Mouse (Mus musculus) 3134 (cell line): ENCODE results near the gene Hnrnpd.

Source experiments
- DNase-seq: peaks from one replicate; pipeline ENCODE4 v3.0.0-alpha.2; 2011; ENCODE audit warnings: low spot score; ENCODE audit not compliant: insufficient read length; ENCODE audit errors: extremely low read depth

Gene Hnrnpd

DNA sequence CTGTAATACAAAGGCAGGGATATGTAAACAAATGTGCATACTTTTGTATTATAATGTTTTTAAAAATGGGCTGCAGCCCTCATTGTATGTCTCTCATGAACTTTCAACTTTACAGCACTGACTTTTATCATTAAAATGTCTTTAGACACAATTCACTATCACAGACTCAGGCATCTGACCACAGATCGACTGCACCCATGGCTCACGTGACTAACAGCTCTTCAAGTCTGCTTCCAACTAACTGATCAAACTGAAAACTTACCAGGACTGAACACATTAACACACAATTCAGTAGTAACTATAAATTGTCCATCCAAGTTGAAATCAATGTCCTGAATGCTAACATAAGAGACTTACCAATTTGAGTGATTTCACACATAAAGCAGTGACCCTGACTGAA, 18.8 kb downstream of the Hnrnpd start:
- DNase-seq = no peak

GRCm38 (mm10) chr5:99959236-99959936, 19.4 kb downstream of the Hnrnpd start:
- no peak for DNase-seq

GRCm38 (mm10) chr5:99958666-99959065, 20.1 kb downstream of the Hnrnpd start:
- DNase-seq = no peak

GRCm38 (mm10) chr5:99953883-99954282, 24.9 kb downstream of the Hnrnpd start:
- DNase-seq = no peak

DNA sequence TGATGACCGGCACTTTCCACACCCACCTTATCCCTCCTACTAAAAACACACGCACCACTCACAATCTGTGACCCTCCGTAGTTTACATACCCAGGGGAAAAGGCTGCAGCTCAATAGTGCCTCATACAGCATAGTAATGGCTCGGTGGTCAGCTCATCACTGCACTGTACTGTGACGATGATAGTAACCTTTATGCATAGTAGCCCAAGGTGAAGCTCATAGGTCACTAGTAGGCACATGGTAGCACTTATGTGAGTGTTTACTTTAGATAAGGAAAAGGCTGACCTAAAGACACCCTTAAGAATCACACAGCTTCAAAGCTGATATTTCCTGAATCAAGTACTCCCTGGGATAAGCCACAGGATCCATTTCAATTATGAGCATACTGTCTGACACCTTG, 26.2 kb downstream of the Hnrnpd start:
- DNase-seq = no peak

GRCm38 (mm10) chr5:99941776-99942502, 36.8 kb downstream of the Hnrnpd start:
- no peak for DNase-seq

DNA sequence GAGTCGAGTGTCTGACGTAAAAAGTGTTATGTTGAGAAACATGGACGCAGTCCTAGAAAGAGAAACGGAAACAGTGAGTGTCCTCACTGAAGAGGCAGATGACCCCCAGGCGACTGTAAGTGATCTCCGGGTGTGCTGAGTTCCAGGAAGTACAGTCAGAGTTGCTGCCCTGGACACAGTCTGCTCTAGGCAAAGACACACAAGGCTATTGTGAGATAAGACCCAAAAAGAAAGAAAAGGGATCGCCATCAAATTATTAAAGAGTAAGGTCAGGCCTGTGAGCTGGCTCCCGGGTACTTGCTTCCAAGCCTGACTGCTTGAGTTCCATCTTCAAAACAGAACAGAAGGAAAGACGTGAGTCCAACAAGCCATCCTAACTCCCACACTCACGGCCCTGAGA, 37.5 kb downstream of the Hnrnpd start:
- DNase-seq = no peak

- DNase-seq = no peak
These were observed 39.3 kb downstream of the Hnrnpd start for GRCm38 (mm10) chr5:99939440-99939839.

DNA sequence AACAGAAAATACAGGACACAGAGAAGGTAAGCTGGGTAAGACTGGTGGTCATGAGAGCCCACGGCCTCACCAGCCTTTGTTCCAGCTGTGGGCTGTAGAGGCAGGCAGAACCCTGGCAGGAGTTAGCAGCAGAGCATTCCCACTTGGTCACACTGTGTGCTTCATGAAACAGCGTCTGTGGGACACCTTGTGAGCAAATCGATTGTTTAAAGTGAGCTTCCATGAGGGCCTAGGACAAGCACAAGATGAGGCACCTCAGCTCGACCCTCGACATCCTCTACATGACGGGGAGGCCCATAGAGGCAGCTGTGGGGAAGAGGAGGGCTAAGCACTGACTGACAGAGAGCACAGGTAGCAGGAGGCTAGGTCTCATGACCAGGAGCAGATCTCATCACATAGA, 46.8 kb downstream of the Hnrnpd start:
- DNase-seq = no peak

DNA sequence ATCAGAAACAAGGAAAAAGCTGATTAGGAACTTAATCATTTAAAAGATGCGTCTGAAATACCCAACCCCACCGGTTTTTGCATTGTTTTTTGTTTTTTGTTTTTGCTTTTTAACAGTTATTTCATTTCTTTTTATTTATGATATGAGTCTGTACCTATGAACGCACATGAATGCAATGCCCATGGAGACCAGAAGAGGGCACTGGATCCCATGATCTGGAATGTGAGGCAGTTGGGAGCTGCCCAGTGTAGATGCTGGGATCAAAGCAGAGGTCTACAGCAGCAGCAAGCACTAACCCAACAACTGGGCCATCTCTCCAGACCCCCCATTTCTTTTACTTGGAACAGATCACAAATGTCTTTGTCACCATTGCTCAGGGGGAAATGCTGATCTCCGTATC, 50.8 kb downstream of the Hnrnpd start:
- no peak for DNase-seq

GRCm38 (mm10) chr5:99922033-99922432, 56.7 kb downstream of the Hnrnpd start:
- DNase-seq = no peak

DNA sequence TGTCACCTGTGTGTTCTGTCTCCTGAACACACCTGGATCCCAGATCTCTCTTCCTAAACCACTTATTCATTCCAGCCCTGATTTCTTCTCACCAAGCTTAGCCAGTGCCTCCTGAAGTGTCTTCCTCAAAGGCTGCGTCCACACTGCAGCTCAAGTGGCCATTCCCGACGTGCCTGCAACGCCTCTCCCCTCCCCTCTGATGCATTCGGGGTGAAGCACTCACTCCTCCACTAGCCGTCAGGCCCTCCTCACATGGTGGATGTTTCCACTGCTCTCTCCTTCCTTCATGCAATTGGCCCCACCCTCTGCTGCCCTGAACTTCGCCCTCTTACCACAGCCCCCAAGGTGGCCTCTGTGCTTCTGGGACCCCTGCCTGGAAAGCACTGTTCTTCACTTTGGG, 63.2 kb downstream of the Hnrnpd start:
- DNase-seq = no peak

DNA sequence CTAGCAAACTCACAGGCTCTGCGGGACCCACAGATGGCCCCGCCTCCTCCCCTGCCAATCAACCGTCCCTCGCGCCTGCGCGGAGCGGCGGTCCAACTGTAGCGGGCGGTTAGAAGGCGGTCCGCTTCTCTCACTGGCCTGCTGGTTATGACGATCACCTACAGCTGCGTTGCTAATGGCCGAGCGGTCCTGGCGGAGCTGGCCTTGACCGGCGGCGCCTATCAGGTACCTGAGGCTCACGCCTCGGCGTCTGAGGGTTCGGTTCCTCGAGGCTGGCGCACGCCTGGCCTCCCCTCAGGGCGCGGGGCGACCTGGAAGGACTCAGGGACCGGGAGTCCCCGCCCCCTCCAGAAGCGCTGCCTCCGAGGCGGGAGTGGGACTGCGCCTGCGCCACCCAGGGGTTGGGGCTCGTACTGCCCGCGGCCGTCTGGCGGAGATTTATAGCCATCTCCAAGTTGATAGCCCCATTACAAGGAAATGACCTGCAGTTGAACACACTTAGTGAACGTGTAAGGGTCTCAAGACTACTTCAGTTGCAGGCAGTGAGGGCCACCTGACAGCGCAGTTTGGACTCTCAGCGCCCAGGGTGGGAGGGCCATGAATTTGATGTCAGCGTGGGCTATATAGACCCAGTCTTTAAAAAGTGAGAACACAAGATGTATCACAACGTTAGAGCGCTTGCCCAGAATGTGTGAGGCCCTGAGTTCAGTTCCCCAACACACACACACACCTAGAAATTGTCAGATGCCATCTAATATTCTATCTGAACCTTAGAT, 72.4 kb downstream of the Hnrnpd start, which contains the start of gene Vamp9:
TSS of gene Vamp9 (plus strand) at position 74 of the 776 bp plus-strand sequence.
- no peak for DNase-seq
